Mouse (Mus musculus): Measurements from ENCODE around the gene Hs6st2. TPM values are rescaled to one million over a fixed set of nuclear protein-coding genes. Genes with fewer than 3 reads are reported as not detected.

Gene Hs6st2
- polyA plus RNA-seq, 1 experiment from 2014 or later = 23.9 TPM

DNA sequence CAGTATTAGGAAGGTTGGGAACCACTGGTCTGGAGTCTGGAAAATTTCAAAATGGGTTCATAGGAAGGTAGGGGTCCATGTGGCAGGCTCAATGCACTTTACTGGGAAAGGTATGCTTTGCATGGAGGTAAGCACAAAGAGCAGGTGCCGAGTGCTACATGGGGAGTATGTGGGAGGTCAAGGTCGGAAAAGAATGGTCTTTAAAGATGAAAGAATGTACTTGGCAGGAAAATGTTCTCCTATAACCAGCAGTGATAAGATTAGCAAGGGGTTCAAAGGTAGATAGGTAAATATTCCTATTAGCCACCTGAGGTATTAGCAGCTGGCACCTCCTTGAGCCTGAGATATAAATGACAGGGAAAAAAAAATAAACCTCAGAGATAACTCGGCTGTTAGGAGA, 338.1 kb downstream of the Hs6st2 start:
- DNase-seq (no peak), ATAC-seq (ENCODE audit: low FRiP score, low TSS enrichment) (no peak)
- Histone ChIP-seq H3K4me3 (replicated peaks; ENCODE audit: low read depth, low read length) (no peak overlapping the region), H3K4me1 (ENCODE audit: control insufficient read depth, insufficient read depth, low read length) (no peaks in the 10 kb centered on the region), H3K9ac (replicated peaks; ENCODE audit: low read length) (no peak overlapping the region), H3K9me3 (ENCODE audit: control insufficient read depth, low read length) (no peaks in the 10 kb centered on the region), H3K36me3 (ENCODE audit: control insufficient read depth, insufficient read depth, low read length) (no peaks in the 10 kb centered on the region), H3K27me3 (ENCODE audit: control insufficient read depth, insufficient read depth, low read length) (no peaks in the 10 kb centered on the region), H3K27ac (replicated peaks; ENCODE audit: low read depth, low read length) (no peak overlapping the region), H3K4me2 (ENCODE audit: low read length) (no peak overlapping the region)
- WGBS = 57% methylated on average over 3 of the region's 3 CpGs

Other genes with a start within 250 kb of the Hs6st2 start
- gene Usp26, start 119.4 kb upstream of the Hs6st2 start, polyA plus RNA-seq (2014; fragmentation: Nextera tagmentation; extraction: Ambion mirVana) = not detected in 2 replicates